Mouse (Mus musculus) limb, embryonic 12.5 days (tissue): Measurements from ENCODE around the gene Jmjd8. TPM values are rescaled to one million over a fixed set of nuclear protein-coding genes. Genes with fewer than 3 reads are reported as not detected.

ENCODE experiments used
- ATAC-seq: fragments of 200-750 bp; cut with Nextera tagmentation; 2 replicates; pipeline ENCODE4 v1.8.0; 2017; ENCODE audit warnings: low read depth, moderate TSS enrichment; ENCODE audit not compliant: insufficient number of reproducible peaks, insufficient read depth, low FRiP score, low TSS enrichment
- H3K27ac ChIP-seq: fragments of 300-500 bp; sonication (generic); 2 replicates; pipeline ENCODE4 v1.5.1; 2016; ENCODE audit warnings: mild to moderate bottlenecking, moderate library complexity
- H3K27me3 ChIP-seq: fragments of 300-500 bp; sonication (generic); 2 replicates; pipeline ENCODE4 v1.6.1; 2016; ENCODE audit warnings: mild to moderate bottlenecking, moderate library complexity
- H3K36me3 ChIP-seq: fragments of 300-500 bp; sonication (generic); 2 replicates; pipeline ENCODE4 v1.6.1; 2016; ENCODE audit warnings: mild to moderate bottlenecking, moderate library complexity
- H3K4me1 ChIP-seq: fragments of 300-500 bp; sonication (generic); replicated peaks from 2 replicates; pipeline ENCODE4 v1.6.1; 2016
- H3K4me2 ChIP-seq: fragments of 300-500 bp; sonication (generic); 2 replicates; pipeline ENCODE4 v1.6.1; 2016; ENCODE audit warnings: mild to moderate bottlenecking, moderate library complexity
- H3K4me3 ChIP-seq: fragments of 300-500 bp; sonication (generic); replicated peaks from 2 replicates; pipeline ENCODE4 v1.5.1; 2016; ENCODE audit warnings: mild to moderate bottlenecking
- H3K9ac ChIP-seq: fragments of 300-500 bp; sonication (generic); replicated peaks from 2 replicates; pipeline ENCODE4 v1.6.1; 2016; ENCODE audit warnings: mild to moderate bottlenecking, moderate library complexity
- H3K9me3 ChIP-seq: fragments of 300-500 bp; sonication (generic); 2 replicates; pipeline ENCODE4 v1.6.1; 2016; ENCODE audit warnings: mild to moderate bottlenecking, moderate library complexity
- WGBS: fragments of 180-500 bp; shearing (Covaris S2); methylation state at CpG from one replicate; pipeline ENCODE4 v1.1.7; 2016; 5-methylcytosine and 5-hydroxymethylcytosine counted together
- polyA plus RNA-seq: library from polyadenylated mRNA; unstranded; fragments of >200 nt; fragmentation: Nextera tagmentation; extraction: Ambion mirVana; gene quantifications from 2 replicates; pipeline ENCODE4 v1.2.1, GENCODE M21; 2016

Gene Jmjd8
- polyA plus RNA-seq, 1 experiment from 2014 or later: 56.4 TPM

GRCm38 (mm10) chr17:25842509-25842908, 13.8 kb downstream of the Jmjd8 start:
- WGBS: 84% methylated on average over 3 of the region's 3 CpGs
- no peaks in the 10 kb centered on the region for H3K9me3 ChIP-seq
- H3K27me3 ChIP-seq: no peaks in the 10 kb centered on the region
- no peak for ATAC-seq
- no peak overlapping the region for H3K4me2 ChIP-seq
- no peak overlapping the region for H3K9ac ChIP-seq
- peaks cover 23% of the 10 kb centered on the region for H3K4me1 ChIP-seq
- peaks cover 76% of the 10 kb centered on the region for H3K36me3 ChIP-seq
- no peak overlapping the region for H3K4me3 ChIP-seq
- H3K27ac ChIP-seq: no peak overlapping the region

GRCm38 (mm10) chr17:25843122-25843521, 14.5 kb downstream of the Jmjd8 start:
- Histone ChIP-seq H3K4me3 (peak overlapping the region; percentile 88), H3K27ac (no peak overlapping the region), H3K4me1 (peaks cover 17% of the 10 kb centered on the region), H3K27me3 (no peaks in the 10 kb centered on the region), H3K9ac (peak overlapping the region; percentile 87), H3K9me3 (no peaks in the 10 kb centered on the region), H3K4me2 (peak overlapping the region; percentile 90), H3K36me3 (peaks cover 76% of the 10 kb centered on the region)
- 91% methylated on average over 4 of the region's 4 CpGs for WGBS
- ATAC-seq: no peak

- peak overlapping the region; percentile 88 for H3K27ac ChIP-seq
- H3K36me3 ChIP-seq: peaks cover 78% of the 10 kb centered on the region
- peak overlapping the region; percentile 87 for H3K9ac ChIP-seq
- no peaks in the 10 kb centered on the region for H3K9me3 ChIP-seq
- H3K4me2 ChIP-seq: peak overlapping the region; percentile 90
- H3K27me3 ChIP-seq: no peaks in the 10 kb centered on the region
- peak; percentile 16; the same call in 1 of the 2 replicates for ATAC-seq
- 3% methylated on average over 38 of the region's 38 CpGs for WGBS
- peaks cover 16% of the 10 kb centered on the region for H3K4me1 ChIP-seq
- H3K4me3 ChIP-seq: peak overlapping the region; percentile 88
These were observed 15.1 kb downstream of the Jmjd8 start for GRCm38 (mm10) chr17:25843636-25844395.

DNA sequence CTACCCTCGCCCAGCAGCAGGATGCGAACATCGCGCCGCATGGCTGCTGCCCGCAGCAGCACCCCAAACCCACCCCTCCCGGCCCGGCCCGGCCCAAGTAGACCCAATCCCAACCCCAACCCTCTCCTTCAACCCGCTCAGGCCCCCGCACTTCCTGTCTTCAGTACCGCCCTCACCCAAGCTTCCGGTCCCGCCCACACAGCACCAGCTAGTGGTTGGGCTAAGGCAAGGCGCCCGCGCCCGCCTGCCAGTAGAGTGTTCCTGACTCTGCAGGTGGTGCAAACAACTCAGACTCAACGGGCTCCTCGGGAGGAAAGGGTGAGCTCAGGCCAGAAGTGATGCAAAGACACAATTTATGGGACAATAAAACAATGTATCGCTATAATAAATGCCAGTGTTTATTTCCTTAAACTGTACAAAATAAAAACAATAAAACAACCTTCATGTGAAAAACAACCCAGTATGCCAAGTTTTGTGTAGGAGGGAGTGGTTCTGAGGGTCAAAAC, 15.8 kb downstream of the Jmjd8 start, which contains the start of gene Rhot2:
TSS of gene Rhot2 (minus strand) at position 456 of the 506 bp plus-strand sequence.
- H3K27me3 ChIP-seq: no peaks in the 10 kb centered on the region
- H3K4me2 ChIP-seq: peak within 1 kb of the TSS; percentile 90
- peak within 1 kb of the TSS; percentile 88 for H3K4me3 ChIP-seq
- peak; percentile 92 for ATAC-seq
- under 1% methylated on average over 21 of the region's 21 CpGs for WGBS
- peak within 1 kb of the TSS; percentile 87 for H3K9ac ChIP-seq
- peaks cover 77% of the 10 kb centered on the region for H3K36me3 ChIP-seq
- H3K27ac ChIP-seq: peak within 1 kb of the TSS; percentile 88
- H3K4me1 ChIP-seq: peaks cover 16% of the 10 kb centered on the region
- no peaks in the 10 kb centered on the region for H3K9me3 ChIP-seq

DNA sequence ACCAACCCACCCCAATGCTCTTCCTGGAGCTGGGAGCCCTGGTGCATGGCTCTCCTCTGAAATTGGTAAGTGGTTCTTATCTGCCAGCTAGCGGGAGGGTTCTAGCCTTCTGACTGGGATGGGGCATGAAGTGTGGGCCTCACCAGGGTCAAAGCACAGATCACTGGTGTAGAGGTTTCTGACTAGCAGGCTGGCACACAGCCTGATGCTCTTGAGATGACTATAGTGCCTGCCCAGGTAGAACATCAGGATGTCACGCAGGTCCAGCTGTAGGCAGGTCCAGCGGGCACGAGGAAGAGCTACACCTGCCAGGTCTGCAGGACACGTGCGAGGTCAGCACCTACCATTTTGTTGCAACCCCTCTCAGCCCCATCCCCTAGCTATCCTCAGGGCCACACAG, 31.6 kb downstream of the Jmjd8 start:
- Histone ChIP-seq H3K27me3 (no peaks in the 10 kb centered on the region), H3K4me3 (peak overlapping the region; percentile 57), H3K9me3 (no peaks in the 10 kb centered on the region), H3K4me2 (peak overlapping the region; percentile 89), H3K9ac (peak overlapping the region; percentile 86), H3K36me3 (peaks cover 12% of the 10 kb centered on the region), H3K27ac (no peak overlapping the region), H3K4me1 (peaks cover 17% of the 10 kb centered on the region)
- ATAC-seq: 0 out of 2 replicates have a peak, but pooled peaks have one; percentile 16
- WGBS: 93% methylated on average over 6 of the region's 6 CpGs

DNA sequence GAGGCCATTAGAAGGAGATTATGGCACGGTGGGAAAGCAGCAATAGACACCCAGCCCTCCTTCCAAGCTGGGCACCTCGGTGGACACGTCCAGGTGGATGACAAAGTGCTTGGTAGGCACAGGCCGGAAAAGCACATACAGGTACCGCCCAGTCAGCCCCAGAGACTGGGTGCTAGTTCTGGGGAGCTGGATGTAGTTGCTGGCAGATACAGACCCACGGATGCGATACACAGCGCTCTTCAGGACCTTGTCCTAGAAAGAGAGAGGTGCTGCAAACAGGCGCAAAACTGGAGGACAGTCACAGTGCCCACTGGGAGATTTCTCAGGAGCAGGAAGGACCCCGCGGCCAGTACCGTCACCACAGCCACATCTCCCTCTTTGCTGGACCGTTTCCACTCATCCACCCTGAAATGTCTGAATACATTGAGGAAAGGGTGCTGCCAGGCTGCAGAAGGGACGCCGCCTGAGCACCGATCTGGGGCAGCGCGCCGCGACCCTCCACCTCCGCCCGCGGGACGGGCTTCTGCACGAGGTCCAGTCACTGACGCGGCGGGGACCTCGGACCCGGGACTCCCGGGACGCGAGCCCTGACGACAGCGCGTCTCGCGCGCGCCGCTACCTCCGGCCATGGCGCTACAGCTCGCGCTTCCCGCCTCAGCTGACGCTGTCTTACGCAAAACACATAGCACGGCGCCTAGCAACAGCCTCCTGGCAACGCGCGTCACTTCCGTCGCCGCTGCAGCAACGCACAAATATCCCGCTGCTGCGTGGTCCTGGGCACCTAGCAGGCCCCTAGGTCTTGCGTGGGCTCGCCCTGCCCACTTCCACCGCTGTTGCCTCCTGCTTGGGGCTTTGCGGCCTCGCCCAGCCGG, 32.4 kb downstream of the Jmjd8 start, which contains the start of gene Wdr90:
TSS of gene Wdr90 (minus strand) at position 670 of the 872 bp plus-strand sequence.
- Histone ChIP-seq H3K4me3 (peak within 1 kb of the TSS; percentile 57), H3K36me3 (peaks cover 4% of the 10 kb centered on the region; the same call in 1 of the 2 replicates), H3K4me1 (peaks cover 17% of the 10 kb centered on the region), H3K27me3 (no peaks in the 10 kb centered on the region), H3K9me3 (no peaks in the 10 kb centered on the region), H3K27ac (peak within 1 kb of the TSS; percentile 86), H3K4me2 (peak within 1 kb of the TSS; percentile 89), H3K9ac (peak within 1 kb of the TSS; percentile 86)
- ATAC-seq: peak; percentile 89
- 4% methylated on average over 65 of the region's 65 CpGs for whole genome bisulfite sequencing

DNA sequence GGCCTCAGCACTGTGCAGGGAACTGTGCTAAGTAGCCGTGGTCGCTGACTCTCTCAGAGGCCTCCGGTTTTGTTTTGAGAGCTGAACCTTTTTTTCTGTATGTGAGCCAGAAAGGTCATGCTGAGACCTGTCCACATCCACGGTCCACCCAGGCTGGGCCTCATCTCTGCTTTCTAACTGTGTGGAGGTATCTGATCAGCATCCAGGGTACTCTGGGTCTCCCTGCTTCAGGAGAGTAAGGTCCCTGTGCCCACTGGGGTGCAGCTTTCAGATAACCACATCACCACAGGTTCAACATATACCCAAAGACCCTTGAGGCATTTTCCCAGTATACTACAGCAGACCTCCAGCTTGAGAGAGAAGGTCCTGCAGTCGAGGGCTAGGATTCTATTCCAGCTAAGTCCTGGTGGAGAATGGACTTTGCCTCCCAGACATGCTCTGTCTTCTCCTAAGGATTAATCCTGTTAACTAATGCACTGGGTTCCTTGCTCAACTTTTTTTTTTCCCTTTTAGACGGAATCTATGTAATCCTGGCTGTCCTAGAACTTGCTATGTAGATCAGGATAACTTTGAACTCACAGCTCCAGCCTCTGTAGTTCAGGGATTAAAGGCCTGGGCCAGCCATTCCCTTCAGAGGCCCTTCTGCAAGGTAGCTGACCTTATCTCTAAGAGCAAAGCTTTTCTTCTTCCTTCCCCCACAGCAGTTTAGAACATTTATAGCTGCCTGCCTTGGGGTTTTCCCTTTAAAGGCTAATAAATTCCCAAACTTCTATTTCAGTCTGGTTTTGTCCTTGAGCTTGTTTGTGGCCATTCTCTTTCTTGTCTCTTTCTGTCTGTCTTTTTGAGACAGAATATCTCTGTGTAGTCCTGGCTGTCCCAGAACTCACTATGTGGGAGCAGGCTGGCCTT, 33.3 kb downstream of the Jmjd8 start:
- WGBS: 14% methylated on average over 6 of the region's 6 CpGs
- H3K9ac ChIP-seq: peak overlapping the region; percentile 86

GRCm38 (mm10) chr17:25863681-25864080, 35.0 kb downstream of the Jmjd8 start:
- ATAC-seq: no peak
- peaks cover 28% of the 10 kb centered on the region for H3K4me1 ChIP-seq
- no peak overlapping the region for H3K4me2 ChIP-seq
- H3K27ac ChIP-seq: no peak overlapping the region
- H3K9ac ChIP-seq: no peak overlapping the region
- 86% methylated on average over 6 of the region's 6 CpGs for WGBS
- H3K9me3 ChIP-seq: no peaks in the 10 kb centered on the region
- H3K27me3 ChIP-seq: no peaks in the 10 kb centered on the region
- H3K4me3 ChIP-seq: no peak overlapping the region
- no peaks in the 10 kb centered on the region for H3K36me3 ChIP-seq

More for the DNA sequence above, 33.3 kb downstream of the Jmjd8 start:
- peaks cover 17% of the 10 kb centered on the region for H3K4me1 ChIP-seq
- no peaks in the 10 kb centered on the region for H3K27me3 ChIP-seq
- peak overlapping the region; percentile 57 for H3K4me3 ChIP-seq
- 0 out of 2 replicates have a peak, but pooled peaks have one; percentile 13 for ATAC-seq
- H3K27ac ChIP-seq: peak overlapping the region; percentile 86
- peak overlapping the region; percentile 89 for H3K4me2 ChIP-seq
- H3K36me3 ChIP-seq: no peaks in the 10 kb centered on the region
- no peaks in the 10 kb centered on the region for H3K9me3 ChIP-seq

- ATAC-seq: no peak
- H3K4me3 ChIP-seq: no peak overlapping the region
- H3K27ac ChIP-seq: no peak overlapping the region
- H3K9ac ChIP-seq: no peak overlapping the region
- H3K9me3 ChIP-seq: no peaks in the 10 kb centered on the region
- 91% methylated on average over 14 of the region's 14 CpGs for WGBS
- no peak overlapping the region for H3K4me2 ChIP-seq
- no peaks in the 10 kb centered on the region for H3K27me3 ChIP-seq
- H3K4me1 ChIP-seq: peaks cover 34% of the 10 kb centered on the region
- no peaks in the 10 kb centered on the region for H3K36me3 ChIP-seq
These were observed 35.6 kb downstream of the Jmjd8 start for GRCm38 (mm10) chr17:25864311-25864710.

- Histone ChIP-seq H3K4me1 (peaks cover 31% of the 10 kb centered on the region), H3K9me3 (no peaks in the 10 kb centered on the region), H3K4me2 (no peak overlapping the region), H3K27me3 (no peaks in the 10 kb centered on the region), H3K4me3 (no peak overlapping the region), H3K27ac (no peak overlapping the region), H3K9ac (no peak overlapping the region), H3K36me3 (no peaks in the 10 kb centered on the region)
- ATAC-seq: no peak
- WGBS: 91% methylated on average over 11 of the region's 11 CpGs
These were observed 36.6 kb downstream of the Jmjd8 start for GRCm38 (mm10) chr17:25865288-25865687.
